Mouse (Mus musculus) spleen, postnatal 36 days (tissue): ENCODE measurements around the gene Gas2.

Source experiments
- DNase-seq, 2 experiments: peaks; one replicate each; pipeline ENCODE4 v3.0.0; 2022; ENCODE audit warnings: low spot score in 2 of 2, mixed read lengths in 1 of 2

Gene Gas2

DNA sequence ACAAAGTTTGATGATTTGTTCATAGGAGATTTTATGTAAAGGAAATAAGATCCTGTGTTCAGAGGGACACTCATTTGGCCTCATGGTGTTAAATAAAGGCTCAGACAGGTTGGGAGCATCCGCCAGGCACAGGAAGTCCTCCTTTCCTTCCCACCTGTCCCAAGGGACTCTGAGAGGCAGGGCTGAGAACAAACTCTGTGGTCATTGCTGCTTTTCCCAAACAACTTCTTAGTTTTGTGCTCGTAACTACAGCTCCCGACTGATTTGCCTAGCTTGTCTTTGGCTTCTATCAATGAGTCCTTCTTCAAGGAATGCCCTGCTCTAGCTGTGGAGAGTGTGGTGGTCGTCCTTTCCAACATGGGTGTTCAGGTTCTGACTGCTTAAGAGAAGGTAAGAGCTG, 18.3 kb downstream of the Gas2 start:
- no peak for DNase-seq

DNA sequence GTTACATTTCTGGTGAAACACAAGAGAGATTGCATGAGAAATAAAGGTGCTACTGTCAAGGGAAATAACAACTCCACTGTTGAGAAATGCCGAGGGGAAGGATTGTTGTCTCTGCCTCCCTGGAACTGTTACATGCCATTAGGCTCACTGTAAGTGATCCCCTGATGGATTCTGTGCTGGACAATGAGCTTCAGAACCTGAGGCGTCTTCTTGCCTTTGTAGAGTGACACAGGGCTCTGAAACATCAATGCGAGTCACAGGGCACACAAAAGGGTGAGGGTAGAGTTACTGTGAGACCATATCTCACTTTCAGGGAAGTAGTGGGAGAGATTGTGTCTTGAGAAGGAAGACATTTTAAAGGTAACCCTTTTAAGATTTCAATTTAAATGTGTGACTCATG, 23.5 kb downstream of the Gas2 start:
- DNase-seq, result no peak

DNA sequence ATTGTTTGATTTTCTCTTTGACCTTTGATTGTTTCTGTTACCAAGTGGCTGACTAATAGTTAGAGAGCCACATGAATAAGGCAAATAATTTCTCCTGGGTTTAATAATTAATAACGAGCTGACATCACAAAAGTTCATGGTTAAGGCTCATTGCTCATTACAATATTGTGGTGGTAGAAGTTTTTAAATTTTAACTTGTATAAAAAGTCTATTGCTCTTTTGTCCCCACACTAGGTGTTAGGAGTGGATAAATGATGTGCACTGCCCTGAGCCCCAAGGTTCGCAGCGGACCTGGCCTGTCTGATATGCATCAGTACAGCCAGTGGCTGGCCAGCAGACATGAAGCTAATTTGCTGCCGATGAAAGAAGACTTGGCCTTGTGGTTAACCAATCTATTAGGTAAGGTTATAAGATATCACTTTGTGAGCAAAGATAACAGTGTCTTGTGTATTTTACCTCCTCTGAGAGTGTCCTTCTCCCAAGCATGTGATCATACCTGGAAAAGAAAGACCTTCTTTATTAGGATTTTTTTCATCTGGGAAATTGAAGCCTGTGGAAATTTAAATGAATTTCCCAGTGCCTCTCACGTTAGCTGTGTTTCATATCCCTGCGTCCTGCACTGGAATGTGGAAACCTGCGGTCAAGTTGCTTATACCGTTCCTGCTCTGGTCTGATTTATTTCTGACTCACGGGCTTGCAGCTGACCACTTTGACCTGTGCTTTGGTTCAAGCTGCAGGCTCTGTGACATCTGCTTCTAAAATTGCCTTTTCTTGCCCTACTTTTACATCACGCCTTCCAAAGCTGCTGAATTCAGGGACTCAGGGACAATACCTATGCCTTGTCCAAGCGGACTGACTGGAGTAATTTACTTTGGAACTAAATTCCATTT, 26.1 kb downstream of the Gas2 start:
- DNase-seq, result no peak

DNA sequence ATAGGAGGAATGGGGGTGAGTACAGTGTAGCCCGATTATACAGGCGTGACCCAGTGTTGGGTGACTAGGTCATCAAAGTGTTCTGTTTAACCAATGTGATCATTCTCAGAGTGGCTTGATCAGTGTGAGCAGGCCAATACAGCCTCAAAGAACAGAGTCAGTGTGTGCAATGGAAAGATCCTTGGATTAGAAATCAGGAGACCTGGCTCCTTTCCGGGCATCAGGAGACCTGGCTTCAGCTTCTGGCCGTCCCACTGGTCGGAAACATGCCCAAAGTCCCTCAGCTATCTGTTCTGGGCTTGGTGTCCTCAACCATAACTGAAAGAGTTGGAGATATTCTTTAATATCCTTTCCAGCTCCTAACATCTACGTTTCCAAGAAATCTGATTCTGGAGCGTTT, 27.8 kb downstream of the Gas2 start:
- DNase-seq, result no peak

DNA sequence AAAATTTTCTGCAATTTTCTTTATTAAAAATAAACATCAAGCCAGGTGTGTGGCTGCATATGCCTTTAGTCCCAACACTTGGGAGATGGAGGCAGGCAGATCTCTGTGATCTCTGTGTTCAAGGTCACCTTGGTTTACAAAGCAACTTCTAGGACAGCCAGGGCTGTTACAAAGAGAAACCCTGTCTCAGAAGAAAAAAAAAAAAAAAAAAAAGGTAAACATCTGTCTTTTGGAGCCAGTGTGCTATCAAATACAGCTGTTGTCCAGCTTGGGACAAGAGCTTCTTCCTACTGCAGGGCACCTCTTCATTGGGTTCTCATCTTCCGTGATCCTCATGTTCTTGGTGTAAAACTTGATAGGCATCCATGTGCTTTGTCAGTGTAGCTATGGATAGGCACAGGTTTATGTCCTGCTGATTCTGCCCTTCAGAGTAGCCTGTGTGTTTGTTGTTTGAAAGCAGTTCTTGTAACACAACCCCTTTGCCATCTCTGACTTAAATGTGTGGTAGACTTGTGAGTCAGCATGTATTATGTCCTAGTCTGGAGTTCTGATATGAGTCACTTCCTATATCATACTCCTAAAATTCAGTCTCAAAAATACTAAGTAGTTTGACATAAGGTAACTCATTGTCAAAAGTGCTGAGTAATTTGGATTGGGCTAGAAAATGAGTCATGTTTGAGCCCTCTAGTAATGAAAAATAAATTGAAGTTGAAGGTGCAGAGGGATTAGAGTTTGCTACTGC, 30.6 kb downstream of the Gas2 start:
- no peak for DNase-seq

GRCm38 (mm10) chr7:51893008-51893407, 31.2 kb downstream of the Gas2 start:
- DNase-seq, result no peak

DNA sequence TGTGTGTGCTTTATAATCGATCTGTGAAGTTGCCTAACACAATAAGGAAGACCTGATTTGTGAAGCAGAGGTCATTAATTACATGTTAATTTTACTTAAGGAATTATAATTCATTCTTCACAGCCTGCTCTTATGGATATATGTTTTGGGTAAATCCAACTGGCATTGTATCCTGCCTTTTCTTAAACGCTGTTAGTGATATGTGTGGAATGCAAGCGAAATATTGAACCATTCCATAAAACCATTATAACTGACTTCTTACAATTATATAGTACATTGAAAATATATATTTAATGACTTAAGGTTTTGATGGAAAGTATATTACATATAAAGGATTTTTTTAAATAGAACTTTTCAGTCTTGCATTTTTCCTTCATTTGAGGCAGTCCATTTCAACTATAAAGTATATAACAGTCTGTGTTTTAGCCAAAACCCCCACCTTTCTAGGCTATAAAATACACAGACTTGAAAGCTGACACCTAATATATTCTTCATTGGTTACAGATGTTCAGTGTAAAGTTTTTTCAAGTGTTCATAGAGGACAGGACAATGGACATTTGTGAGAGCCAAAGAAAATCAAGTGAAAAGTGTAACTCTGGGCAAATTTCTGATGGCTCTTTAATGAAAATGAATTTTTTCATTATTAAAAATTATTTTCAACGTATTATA, 32.5 kb downstream of the Gas2 start:
- no peak for DNase-seq

- no peak for DNase-seq
These were observed 33.1 kb downstream of the Gas2 start for GRCm38 (mm10) chr7:51894939-51895338.

GRCm38 (mm10) chr7:51899066-51899465, 37.3 kb downstream of the Gas2 start:
- no peak for DNase-seq

DNA sequence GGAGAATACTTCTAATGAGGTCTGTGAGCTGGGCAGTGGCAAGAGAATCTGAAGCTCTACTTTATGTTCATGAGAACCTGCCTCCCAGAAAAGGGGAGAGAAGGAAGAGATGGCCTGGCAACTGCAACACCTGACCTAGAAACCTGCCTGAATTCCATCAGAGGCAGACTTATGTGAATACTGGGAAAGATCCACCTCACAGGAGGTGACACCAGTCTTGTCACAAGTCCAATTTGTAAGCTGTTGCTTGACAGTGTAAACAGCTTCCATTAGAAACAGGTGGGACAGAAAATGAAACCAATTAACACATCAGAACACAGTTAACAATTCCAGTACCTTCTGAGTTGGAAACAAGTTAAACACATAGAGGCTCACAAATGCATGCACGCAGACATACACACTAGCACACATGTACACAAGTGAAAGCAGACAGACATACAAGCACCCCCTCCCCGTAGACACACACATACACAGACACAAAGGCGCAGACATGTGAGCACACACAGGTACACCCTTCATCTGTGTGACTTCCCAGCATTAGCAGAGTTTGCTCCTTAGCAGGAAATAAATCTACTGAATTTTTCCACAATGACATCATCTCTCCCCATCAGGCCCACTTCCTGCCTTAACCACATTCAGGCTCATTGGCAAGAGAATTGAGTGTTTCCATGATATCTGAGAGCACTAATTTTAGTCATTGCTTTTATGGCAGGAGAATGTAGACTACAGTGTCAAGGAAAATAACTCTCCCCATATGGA, 51.7 kb downstream of the Gas2 start:
- no peak for DNase-seq

- DNase-seq, result no peak
These were observed 52.3 kb downstream of the Gas2 start for GRCm38 (mm10) chr7:51914132-51914531.

DNA sequence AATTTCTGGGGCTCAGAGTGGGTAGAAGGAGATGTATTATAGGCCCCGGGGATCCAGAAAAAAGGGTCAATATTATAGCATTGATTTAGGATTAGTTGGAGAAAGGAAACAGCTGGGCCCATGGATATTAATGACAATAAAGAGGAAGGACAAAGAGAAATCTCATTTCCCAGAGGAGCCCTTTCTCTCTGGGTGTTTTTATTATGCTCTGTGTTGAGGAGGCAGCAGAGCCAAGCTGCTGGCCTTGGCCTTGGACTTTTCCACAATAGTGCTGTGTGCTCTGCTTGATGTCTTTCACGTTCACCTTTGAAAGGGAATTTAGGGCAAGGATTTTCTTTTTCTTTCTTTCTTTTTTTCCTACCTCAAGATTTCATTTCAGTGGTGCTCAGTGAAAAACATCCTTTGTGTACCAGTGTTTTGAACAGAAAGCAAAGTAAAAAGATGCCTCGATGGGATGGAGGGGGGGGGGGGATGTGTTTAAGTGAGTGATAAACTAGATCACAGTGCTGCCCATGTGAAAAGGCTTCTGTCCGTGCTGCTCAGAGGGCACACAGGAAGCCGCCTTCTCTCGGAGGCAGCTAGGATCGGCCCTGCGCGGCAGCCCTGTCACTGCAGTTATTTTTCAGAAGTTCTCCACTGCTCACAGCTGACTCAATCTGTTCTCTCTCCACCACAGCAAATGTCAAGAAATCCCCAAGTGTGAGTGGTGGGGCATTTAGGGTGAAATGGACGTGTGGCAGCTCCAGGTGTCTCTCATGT, 67.1 kb downstream of the Gas2 start:
- DNase-seq, result no peak

DNA sequence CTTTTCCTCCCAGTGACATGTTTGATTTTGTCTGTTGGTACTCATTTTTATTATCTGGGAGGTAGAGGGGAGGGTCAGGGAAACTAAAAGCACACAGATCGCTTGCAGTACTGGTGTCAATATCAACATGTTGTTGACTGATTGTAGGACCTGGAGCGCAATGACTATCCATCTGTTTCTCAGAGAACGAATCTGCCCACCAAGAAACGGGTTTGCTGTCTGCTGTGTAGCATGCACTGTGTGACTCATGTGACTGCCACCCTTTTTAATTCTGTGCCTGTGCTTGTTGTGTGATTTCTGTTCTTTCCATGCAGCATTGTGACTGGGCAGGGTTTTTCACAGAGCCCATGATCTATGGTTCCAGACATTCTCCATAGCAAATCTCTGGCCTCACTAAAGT, 69.4 kb downstream of the Gas2 start:
- no peak for DNase-seq

DNA sequence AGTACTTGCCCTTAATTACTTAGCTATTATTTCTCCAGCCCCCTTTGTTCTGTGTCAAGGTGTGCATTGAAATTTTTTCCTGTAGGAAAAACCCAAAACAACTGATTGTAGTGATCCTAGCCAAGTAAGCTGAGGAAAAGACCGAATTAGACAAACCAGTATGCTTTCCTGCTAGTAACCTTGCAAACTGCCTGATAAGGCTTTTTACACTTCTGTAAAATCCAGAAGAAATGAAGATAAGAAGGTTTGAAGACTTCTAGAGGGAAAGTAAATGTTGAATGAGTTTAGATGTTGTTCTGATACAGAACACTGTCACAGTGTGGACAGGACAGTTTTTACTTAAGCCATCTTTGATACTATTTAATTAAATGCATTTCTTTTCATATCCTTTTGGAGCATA, 75.5 kb downstream of the Gas2 start:
- DNase-seq, result no peak

DNA sequence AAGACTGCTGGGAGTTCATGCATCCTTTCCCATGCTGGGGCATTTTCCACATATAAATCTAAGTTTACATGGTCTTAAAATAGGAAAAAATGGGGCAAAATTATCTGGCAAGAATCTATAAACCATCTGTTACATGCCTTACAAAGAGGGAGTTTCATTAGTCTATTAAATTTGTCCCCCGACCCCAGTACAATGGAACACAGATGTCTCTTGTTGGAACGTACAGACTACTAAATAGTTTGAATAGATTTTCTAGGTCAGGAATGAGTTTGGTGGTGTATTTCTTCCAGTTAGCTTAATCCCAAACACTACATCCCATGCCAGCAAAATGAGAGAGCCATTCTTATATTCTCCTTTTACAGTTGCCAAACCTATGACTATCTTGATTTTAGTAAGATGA, 78.6 kb downstream of the Gas2 start:
- no peak for DNase-seq

DNA sequence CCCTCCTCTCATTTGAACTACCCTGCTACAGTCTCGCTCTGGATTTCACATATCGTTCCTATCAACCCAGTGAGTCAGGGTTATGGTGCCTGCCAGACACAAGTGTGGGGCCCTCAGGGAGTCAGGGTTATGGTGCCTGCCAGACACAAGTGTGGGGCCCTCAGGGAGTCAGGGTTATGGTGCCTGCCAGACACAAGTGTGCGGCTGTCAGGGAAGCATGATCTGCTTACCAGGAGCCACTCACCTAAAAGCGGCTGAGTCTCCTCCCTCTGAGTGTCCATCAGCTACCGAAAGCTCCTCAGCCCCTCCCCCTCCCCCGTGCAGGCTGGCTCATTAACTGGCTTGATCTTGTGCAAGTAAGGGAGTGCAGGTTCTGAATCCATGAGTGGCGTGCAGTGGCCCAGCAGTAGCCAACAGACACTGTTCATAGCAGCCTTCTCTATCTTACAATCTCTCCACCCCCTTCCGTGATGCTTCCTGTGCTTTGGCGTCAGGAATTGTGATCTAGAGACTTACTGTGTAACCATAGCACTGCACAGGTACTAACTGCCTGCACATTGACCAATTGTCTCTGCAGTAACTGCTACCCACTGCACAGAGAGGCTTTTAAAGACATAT, 93.7 kb downstream of the Gas2 start:
- DNase-seq, result no peak

- no peak for DNase-seq
These were observed 96.0 kb downstream of the Gas2 start for GRCm38 (mm10) chr7:51957766-51958165.

DNA sequence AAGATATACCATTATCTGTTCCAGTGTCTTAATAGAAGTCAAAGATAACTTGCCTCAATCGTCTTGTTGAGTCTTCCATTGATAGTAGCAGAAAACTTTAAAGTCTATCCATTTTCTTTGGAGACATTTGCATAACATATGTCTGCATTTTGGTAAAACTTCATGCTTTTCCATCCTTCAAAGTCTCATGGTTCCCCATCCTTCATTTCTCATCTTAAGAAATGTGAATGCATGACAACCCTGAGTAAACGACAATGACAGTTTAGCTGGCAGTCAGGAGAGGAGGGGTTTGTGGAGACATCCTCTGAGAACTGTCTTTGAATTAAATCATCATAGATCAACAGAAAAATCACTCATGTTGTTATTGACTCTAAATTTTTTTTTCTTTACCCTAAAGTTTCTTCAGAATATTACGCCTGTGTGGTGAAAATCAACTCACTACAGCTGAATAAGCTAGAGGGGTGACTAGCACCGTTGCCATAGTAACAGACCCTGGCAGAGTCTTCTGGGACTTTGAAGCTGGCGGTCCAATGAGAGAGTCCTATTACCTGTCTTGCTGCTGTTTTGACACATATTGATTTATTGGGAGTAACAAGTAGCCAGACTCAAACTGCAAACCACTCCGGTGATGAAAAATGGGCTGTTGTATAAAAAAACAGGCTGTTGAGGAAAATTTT, 99.0 kb downstream of the Gas2 start:
- no peak for DNase-seq

DNA sequence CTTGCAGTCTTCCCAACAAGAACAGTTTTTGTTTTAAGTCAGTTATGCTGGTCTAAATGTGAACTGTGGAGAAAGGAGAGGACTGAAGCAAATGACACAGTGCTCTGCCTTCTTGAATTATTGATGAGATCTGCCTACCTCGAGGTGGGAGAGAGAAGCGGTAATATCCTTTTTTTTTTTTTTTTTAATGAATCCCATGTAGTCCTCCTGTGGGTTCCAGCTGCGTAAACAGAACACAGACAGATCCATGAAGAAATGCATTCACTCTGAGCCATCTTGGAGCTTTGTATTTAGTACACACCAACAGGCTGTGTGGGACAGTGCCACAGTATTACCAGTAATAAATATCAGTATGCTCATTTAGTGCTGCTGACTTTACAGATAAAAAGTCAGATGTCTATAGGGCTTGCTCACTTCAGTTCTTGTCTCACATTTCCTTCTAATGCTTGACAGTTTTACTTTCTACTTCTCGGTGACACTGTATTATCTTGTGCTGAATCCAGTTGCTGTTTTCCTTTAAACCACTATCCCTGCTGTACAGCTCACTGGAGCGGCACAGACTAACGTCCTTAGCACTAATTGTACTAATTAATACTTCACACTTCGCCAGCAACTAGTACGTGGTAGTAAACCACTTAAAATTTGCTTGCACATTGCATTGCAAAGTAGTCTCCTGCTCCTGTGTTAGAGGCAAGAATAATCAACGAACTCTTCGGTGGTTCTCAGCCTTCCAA, 100.6 kb downstream of the Gas2 start:
- DNase-seq, result no peak
